Mouse (Mus musculus) urinary bladder, postnatal 36 days (tissue): Measurements from ENCODE around the gene Gm17545.
"Not testable (repeated sequence)": the region's sequence is repeated elsewhere in the genome, so short reads cannot be mapped to it uniquely, and the experiment has no call there.

Experiments
- DNase-seq, 2 experiments: peaks; one replicate each; pipeline ENCODE4 v3.0.0; 2022; ENCODE audit warnings: low spot score in 2 of 2, mixed read lengths in 1 of 2

The Gm17545 gene

DNA sequence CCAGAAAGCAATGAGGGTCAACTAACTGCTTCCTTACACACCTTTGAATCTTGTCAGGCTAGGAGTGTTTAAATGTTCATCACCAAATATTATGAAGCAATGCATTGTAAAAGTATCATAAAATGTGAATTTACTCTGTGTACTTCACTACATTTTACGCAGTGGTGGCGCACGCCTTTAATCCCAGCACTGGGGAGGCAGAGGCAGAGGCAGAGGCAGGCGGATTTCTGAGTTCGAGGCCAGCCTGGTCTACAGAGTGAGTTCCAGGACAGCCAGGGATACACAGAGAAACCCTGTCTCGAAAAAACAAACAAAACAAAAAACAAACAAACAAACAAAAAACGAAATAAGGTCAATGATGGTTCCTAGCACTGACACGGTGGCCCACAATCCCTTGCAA lies at the start of gene Gm17545:
TSS of gene Gm17545 (plus strand) at position 301 of the 400 bp plus-strand sequence.
- not testable (repeated sequence) for DNase-seq

DNA sequence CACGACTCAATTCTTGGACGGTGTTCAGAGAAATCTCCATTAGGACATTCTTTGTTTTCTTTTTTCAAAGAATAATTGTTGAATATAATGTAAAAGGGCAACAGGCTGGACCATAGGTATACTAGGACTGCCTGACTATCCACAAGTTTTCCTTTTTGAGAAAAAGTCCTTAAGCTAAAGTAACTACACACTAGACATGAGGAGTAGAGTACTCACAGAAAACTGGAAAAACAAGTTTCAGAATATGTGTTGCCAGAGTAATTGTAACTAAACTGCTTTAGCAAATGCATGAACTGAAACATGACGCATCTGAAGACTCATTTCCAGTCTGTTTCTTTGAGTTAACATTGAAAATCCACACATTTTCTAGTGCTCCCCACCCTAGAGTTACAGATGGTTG lies 48.7 kb upstream of the Gm17545 start:
- no peak for DNase-seq

DNA sequence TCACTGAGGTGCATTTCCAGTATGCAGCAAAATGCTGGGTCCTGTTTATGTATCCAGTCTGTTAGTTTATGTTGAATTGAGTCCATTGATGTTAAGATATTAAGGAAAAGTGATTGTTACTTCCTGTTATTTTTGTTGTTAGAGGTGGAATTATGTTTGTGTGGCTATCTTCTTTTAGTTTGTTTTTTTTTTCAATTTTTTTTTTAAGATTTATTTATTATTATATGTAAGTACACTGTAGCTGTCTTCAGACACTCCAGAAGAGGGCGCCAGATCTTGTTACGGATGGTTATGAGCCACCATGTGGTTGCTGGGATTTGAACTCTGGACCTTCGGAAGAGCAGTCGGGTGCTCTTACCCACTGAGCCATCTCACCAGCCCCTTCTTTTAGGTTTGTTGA lies 46.5 kb upstream of the Gm17545 start:
- DNase-seq, result not testable (repeated sequence)

DNA sequence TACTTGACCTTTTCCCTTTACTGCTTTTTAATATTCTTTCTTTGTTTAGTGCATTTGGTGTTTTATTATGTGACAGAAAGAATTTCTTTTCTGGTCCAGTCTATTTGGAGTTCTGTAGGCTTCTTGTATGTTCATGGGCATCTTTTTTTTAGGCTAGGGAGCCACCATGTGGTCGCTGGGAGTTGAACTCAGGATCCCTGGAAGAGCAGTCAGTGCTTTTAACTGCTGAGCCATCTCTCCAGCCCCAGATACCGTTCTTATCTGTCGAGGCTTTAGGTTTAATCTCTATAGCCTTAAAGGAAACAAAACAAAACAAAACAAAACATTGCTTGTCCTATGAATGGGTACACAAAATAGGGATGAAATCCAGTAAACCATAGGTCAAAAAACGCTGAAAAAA lies 45.7 kb upstream of the Gm17545 start:
- DNase-seq, result not testable (repeated sequence)

DNA sequence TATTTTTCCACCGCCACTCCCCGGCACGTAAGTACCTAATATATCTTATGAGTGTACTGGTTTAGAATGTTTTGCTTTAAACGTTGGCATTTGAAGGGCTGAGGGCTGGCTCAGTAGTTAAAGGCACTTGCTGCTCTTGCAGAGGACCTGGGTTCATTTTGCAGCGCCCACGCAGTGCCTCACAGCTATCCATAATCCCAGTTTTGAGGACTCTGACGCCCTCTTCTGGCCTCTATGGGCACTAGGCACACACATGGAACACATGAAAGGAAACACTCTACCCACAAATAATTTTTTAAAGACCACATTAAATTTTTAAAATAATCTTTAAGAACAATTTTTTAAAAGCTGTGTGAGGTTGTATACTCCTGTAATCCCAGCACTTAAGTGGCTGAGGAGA lies 44.6 kb upstream of the Gm17545 start:
- no peak for DNase-seq

DNA sequence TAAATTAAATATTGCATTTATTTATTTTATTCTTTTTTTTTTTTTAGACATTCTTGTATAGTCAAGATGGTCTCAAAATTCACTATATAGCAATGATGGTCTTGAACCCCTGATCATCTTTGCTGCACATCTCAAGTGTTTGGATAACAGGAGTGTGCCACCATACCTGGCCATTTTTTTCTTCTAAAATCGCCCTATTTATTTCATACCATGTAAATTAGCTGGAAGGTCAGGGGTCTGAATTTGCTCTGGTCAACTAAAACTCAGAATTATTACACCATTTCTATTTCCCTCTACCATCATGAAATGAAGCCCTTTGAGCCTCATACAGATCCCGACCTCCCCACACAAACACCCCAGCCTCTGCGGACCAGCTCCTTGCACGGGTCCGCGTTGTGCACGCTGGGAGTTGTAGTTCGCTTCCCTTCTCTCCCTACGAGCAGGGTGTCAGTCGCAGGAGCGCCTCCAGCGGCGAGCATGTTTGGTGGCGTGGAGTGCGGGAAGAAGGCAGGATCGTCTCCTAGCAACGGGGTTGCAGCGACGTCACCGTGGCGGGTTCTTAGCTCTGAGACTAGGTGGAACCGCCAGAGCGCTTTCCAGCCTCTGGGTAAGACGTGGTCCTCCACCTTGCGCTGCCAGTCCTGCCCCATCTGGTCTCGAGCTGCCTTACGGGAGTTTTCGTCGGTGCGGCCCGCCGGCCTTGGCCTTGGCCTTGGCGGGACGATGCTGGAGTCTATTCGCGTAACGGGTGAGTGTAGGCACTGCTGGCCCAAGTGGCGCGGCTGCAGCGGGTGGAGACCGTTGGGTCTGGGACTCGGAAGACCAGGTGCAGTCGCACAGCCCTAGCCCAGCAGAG lies 42.9 kb upstream of the Gm17545 start, which contains the start of gene 9530077C05Rik:
TSS of gene 9530077C05Rik (plus strand) at position 512 of the 856 bp plus-strand sequence.
- peak; percentile 87 to 95 for DNase-seq

DNA sequence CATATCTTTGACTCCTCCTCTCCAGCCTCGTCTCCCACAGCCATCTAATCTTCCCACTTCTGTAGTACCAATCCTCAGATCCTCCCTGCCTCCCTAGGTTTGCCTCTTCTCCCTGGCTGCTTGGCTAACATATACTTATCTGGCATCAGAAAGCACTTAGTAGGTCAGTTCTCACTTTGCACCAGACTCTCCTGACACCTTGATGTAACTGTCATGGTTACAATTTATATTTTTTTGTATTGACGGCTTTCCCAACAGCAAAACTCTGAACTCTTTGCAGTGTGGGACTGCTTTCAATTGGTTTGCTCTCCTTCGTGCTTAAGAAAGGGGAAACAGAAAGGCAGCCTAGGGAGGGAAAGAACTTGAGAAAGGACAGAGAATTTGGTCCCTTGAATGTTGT lies 37.9 kb upstream of the Gm17545 start:
- no peak for DNase-seq

DNA sequence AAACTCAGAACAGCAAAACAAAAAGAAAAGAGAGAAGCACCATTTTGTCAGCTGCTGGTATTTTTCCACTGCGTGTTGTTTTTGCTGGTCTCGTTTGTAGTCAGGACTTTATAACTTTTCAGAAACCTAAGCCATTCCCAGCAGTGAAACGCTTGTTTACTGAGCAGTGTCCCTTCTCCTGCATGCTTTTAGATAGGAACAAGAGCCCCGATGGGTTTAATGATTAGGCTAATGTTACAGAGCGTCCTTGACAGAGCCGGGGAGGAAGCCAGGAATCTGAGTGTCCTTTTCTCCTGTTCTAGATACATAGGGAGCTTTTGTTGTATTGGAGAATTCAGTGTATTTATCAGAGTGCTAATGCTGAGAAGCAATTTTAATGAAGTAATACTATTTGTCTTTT lies 36.5 kb upstream of the Gm17545 start:
- DNase-seq, result no peak

DNA sequence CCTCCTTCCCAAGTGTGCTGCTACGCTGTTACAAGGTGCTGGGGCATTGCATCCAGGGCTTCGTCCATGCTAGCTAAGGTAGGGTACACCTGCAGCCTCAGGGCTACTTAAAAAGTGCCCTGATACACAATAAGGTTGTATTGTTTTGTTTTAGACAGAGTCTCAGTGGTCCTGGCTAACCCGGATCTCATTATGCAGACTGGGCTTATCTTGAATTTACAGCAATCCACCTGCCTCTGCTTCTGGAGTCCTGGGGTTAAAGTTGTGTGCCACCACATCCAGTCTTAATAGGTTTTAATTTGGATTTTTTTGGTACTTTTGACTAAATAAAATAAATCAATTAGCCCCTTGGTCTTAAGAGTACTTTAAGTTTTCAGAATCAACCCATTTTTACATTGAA lies 34.2 kb upstream of the Gm17545 start:
- DNase-seq, result no peak

DNA sequence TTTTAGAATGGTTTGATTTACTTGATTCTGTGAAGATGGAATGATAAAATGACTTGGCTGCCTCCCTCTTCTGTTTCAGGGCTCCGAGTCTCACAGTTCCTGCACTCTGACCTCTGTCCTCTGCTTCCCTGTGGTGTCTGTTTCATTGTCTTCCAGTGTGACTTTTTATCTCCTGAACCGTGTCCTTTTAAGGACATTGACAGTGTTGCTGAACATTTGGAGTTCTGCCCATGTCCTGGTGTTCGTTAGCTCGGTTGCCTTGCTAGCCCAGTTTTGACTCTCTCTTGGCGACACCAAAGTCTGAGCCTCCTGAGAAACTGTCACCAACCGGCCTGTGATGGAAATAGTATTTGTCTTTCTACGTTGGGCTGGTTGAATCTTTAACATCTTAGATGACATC lies 33.6 kb upstream of the Gm17545 start:
- DNase-seq, result no peak

DNA sequence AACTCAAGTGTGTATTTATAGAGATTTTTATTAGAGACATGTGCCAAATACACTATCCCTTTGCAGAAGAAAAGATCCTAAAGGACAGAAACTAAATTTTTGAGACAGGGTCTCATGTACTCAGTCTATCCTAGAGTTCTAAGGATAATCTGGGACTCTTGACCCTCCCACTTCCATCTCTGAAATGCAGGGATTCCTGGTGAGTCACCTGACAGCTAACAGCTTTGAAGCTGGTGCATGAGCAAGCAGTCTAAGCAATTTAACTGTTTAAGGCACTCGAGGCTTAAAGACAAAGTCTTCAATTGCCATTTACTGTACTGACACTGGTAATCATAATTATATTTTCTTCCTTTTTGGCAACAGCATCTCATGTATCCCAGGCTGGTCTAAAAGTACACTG lies 31.5 kb upstream of the Gm17545 start:
- DNase-seq, result no peak

DNA sequence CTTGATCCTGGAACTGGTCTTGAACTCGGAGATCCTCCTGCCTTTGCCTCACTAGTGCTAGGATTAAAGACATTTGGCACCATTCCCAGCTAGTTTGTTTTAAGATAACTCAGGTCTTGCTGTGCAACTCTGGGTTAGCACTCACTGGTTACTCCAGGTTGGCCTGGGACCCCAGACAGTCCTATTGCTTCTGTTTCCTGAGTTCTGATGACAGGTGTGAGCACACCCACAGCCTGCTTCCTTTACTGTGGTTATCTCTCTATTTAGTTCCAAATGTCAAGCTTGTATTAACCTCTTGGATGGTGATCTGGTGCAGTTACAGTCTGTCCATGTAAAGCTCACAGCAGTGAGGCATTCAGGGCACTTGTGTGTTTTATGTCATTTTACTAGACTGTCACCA lies 30.6 kb upstream of the Gm17545 start:
- no peak for DNase-seq

DNA sequence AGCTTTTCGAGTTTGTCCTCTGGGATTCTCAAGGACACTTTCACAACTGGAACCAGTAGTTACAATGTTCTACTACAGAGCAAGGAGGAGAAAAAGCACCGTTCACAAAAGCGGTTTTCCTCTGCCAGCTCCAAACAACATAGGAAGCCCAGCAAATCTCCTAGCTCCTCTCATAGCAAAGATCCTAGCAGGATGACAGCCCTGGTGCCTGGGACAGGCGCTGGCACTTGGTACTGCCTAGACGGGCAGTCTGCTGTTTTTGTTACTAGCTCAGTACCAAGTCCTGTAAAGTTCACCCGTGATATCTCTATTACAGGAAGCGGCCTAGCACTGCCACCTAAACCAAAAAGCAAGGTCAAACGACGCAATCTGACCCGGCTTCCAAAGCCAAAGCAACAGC lies 29.9 kb upstream of the Gm17545 start:
- DNase-seq, result no peak

DNA sequence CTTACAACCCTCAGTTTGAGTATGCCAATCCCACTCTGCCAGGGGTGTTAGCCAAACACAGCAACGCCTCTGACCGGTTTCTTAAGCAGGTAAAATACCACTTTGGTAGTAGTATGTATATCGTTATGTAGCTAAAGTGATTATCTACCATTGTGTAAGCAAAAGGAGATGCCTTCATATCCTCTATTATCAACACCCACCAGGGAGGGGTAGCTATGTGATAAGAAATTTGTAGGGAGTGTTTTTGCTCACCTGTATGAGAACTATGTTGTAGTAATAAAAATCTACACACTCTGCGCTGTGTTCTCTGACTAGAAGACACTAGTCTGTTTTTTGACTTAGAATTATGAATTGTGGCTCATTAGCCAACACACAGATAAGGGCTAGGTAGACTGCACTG lies 29.4 kb upstream of the Gm17545 start:
- no peak for DNase-seq

DNA sequence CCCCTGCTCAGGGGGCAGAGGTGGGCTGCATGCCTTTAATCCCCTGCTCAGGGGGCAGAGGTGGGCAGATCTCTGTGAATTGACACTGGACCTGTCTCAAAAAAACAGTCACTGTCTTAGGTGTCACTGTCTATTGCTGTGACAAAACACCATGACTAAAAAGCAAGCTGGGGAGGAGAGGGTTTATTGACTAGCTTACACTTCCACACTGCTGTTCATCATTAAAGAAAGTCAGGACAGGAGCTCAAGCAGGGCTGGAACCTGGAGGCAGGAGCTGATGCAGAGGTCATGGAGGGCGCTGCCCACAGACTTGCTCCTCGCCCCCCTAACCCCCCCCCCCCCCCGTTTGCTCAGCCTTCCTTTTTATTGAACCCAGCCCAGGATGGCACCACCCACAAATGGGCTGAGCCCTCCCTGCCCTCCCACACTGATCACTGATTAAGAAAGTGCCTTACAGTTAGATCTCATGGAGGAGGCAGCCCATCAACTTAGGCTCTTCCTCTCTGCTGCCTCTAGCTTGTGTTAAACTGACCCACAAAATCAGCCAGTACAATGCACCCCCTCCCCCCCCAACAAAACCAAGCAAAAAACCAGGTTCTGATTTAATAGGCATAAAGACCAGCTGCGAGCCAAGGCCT lies 25.9 kb upstream of the Gm17545 start:
- no peak for DNase-seq

DNA sequence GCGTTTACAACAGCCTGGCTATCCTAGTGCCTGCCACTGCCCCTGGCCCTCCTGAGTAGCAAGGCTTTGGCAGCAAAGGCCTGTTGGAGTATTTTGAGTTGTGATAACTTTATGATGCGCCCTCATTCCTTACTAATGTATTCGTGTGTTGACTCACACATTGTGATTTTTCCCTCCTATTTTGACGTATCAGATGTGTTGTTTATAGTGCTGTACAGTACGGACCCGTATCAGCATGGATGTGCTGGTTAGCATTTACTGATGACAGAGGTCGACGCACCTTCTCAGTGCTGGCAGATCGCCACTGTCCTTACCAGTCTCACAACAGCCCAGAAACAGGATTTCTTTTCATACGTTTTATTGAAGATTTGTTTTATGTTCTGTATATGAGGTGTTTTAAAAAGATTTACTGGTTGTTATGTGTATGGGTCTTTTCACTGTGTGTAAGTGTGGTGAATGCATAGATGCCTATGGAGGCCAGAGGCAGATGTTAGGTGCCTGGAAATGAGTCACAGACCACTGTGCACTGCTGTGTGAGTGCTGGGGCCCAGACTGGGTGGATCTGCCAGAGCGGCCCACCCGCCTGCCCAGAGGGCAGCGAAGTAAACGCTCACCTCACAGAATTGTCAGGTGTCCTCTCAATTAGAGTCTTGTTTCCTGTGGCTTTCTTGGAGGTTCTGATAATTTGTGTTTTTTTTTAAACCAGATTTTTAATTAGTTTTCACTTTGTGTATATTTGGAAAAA lies 25.3 kb upstream of the Gm17545 start:
- no peak for DNase-seq

DNA sequence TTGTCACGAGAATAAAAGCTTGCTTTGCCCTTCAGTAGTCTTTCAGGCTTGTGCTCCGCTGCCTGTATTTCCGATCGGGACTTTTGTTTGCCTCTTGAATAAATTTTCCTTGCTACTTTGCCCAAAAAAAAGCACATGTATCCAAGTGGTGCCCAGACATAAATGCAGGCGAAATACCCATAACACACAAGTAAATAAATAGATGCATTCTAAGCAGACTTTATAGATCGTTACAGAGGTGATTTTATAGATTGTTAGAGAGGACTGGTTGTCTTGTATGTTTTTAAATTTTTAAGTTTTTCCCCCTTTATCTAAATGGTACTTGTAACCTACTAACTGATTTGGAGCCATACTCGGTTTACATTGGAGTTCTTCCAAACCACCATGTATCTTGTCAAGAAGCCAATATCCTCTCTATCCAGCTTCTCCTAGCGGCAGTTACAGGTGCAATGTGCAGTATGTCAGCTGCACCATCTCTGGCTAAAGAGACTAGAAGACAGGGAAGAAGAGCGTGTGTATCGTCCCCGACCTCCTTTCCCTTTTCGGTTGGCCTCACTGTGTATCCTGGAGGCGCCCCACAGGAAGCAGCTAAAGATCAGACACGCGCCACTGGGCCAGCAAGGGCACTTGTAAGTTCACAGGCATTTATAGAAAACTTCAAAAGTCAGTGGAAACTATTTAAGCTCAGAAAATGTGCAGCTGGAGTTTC lies 24.4 kb upstream of the Gm17545 start:
- DNase-seq, result no peak

DNA sequence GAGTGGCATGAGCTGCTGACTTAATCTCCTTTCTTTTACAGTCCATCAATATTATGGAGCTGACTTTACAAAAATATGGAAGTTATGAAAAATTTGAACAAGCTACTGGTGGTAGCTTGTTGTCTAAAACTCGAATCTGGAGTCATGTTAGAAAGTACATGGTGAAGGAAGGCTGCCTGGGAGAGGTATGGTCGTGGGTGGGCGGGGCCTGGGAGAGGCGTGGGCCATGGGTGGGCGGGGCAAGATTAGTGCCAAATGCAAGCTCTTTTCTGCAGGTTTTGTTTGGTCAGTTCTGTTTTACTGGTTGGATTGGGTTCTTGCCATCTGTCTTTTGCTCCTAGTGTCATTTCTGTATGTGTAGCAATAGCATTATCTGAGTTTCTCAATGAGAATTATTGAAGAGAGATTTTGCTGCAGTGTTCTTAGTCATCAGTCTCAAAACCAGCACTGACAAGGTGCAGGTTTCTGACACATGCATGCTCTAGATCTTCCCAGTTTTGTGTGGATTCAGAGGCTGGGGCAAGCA lies 23.7 kb upstream of the Gm17545 start:
- no peak for DNase-seq

DNA sequence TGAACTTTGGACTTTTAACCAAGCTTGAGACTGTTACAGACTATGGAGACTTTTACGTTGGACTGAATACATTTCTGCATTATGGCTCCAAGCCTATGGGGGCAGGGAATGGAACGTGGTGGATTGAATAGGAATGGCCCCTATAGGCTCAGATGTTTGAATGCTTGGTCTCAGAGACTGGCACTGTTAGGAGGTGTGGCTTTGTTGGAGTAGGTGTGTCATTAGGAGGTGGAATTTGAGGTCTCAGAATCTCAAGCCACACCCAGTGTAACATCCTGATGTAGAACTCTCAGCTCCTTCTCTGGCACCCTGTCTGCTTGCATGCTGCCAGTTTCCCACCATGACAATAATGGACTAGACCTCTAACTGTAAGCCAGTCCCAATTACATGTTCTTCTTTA lies 20.9 kb upstream of the Gm17545 start:
- no peak for DNase-seq

DNA sequence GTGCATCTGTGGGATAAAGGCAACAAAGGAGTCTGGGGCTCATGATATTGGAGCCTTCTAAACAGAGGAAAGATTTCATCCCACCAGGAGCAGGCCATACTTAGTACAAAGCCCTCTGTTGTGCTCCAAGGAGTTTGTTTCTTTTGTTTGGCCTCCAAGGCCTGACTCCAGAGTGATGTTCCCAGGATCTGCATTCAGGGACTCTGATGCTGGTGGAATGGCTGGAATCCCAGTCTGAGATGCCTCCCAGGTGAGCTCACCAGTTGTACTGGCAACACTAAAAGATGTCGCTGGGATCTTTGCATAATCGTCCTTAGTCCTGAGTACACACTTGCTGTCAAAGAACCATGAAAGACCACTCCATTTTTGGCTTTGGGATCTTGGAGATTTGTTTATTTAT lies 20.0 kb upstream of the Gm17545 start:
- no peak for DNase-seq

DNA sequence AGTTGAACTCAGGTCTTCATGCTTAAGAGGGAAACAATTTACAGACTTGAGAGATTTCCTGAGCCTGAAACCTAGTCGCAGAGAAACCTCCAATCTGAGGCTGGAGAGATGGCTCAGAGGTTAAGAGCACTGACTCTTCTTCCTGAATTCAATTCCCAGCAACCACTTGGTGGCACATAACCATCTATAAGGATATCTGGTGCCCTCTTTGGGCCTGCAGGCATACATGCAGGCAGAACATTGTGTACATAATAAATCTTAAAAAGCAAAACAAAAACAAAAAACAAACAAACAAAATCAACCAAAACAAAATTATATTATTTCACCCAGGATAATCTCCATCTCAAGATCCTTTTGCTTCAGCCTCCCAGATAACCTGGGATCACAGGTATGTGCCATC lies 15.3 kb upstream of the Gm17545 start:
- DNase-seq, result no peak

DNA sequence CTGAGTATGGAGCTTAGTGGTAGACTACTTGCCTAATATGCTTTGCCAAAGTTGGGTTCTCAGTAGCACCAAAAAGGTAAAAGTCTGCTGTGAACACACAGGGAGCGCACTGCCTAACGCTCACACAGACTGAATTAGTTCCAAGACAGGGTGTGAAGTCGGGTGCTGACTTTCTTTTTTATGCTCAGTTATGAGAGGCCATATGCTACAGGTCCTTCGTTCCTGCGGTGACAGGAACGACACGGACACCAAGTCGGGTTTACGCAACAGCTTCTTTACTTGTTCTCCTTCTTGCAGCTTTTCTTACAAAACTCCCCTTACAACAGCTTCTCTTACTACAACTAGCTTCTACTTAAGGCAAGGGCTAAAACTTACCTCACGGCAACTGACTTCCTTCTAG lies 10.9 kb upstream of the Gm17545 start:
- no peak for DNase-seq
